Mouse (Mus musculus): ENCODE measurements around the gene Mthfr.

Gene Mthfr

DNA sequence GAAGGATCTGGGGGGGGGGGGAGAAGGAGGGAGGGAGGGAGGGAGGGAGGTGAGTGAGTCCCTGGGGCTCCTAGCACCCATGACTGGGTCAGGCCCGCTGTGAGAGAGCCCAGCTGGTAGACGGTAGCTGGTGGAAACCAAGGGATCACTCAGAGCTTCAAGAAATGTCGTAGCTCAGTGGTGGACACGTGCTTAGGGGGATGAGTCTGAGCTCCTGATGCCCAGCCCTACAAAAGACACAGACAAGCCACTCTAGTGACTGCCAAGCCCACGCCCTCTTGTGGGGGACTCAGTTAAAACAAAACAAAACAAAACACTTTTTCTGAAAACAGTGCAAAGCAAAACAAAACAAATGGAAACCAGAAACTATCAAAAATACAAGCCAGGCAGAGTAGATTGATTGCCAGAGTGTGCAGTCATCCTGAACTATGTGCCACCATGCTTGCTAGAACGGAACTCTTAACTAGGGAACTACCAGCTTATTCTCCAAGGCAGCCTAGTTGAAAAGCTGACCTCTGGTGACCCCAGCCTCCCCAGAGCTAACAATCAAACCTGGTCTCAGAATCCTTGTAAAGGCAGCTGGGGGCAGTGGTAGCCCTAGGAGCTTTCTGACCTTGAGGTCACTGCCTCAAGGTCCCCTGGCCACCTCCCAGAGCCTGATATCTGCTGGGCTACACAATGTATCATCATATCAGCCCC lies 27.0 kb downstream of the Mthfr start:
- no peak for DNase-seq (ENCODE audit: low read depth, low spot score)

- DNase-seq (ENCODE audit: low read depth, low spot score), result no peak
Measured at GRCm38 (mm10) chr4:148066401-148066744, 27.5 kb downstream of the Mthfr start.

DNA sequence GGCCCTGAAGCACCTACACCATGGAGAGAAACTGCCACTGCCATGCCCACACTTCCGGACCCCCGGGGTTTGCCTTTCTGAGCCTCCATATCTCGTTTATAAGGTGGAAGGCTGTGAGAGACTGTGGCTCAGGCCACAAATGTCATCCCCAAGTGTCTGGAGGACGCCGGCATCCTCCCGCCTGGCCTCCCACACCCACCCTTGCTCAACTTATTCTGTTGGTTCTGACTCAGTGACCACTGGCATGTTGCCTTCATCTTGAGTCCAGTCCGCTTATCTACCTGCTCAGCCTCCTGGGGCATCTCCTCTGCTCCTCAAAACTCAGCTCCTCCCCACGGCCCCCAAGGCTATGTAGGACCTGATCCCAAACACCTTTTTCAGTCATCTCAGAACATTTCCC lies 28.5 kb downstream of the Mthfr start:
- no peak for DNase-seq (ENCODE audit: low read depth, low spot score)

GRCm38 (mm10) chr4:148069602-148070218 lies 30.8 kb downstream of the Mthfr start:
- no peak for DNase-seq (ENCODE audit: low read depth, low spot score)

GRCm38 (mm10) chr4:148071508-148071907 lies 32.6 kb downstream of the Mthfr start:
- DNase-seq (ENCODE audit: low read depth, low spot score), result no peak

- DNase-seq (ENCODE audit: low read depth, low spot score), result no peak
Measured at GRCm38 (mm10) chr4:148074521-148075189, 35.8 kb downstream of the Mthfr start.

GRCm38 (mm10) chr4:148075259-148075658 lies 36.4 kb downstream of the Mthfr start:
- no peak for DNase-seq (ENCODE audit: low read depth, low spot score)

DNA sequence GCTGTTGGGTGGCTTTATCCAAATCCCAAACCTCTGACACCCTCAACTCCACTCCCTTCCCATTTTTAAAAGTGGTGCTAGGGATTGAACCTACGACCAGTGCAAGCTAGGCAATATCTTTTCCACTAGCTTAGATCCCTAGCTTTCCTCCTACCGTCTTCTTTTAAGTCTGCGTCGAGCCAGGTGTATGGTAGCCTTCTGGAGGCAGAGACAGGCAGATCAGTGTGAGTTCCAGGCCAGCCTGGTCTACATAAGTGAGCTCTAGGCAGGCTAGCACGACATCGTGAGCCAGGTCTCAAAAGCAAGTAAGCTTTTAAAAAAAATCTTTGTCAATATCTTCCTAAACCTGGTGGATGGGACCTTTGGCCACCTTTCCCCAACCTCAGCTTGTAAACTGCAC lies 37.0 kb downstream of the Mthfr start:
- DNase-seq (ENCODE audit: low read depth, low spot score), result no peak

- DNase-seq (ENCODE audit: low read depth, low spot score), result no peak
Measured at GRCm38 (mm10) chr4:148079212-148079611, 40.3 kb downstream of the Mthfr start.

DNA sequence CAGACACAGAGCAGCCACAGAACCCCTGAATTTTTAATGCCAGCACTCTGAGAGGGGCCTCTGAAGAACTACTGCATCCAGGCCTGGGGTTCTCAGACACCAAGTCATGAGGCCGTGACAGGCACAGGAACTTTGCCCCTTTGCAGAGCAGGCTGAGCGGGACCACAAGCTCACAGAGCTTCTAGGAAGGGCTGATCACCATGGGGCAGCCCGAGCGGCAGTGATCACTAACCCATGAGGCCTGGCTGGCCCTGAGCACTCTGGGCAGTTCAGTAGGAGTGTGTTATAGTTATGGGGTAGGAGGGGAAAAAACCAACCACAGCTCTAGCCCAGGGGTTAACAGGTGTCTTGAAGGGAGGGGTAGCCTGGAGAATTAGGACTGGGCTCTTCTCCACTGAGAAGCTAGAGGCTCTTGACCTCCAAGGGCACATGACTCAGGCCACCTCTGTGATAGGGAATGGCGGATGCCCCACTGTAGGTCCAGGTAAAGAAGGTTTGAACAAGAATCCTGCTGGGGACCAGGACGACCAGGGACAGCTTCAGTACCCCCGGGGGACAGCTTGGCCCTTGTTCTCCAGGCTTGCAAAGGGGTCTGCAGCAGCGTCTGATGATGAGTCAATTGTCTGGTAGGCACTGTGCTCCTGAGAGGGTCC lies 41.2 kb downstream of the Mthfr start:
- DNase-seq (ENCODE audit: low read depth, low spot score), result no peak

GRCm38 (mm10) chr4:148080597-148080973 lies 41.7 kb downstream of the Mthfr start:
- no peak for DNase-seq (ENCODE audit: low read depth, low spot score)

DNA sequence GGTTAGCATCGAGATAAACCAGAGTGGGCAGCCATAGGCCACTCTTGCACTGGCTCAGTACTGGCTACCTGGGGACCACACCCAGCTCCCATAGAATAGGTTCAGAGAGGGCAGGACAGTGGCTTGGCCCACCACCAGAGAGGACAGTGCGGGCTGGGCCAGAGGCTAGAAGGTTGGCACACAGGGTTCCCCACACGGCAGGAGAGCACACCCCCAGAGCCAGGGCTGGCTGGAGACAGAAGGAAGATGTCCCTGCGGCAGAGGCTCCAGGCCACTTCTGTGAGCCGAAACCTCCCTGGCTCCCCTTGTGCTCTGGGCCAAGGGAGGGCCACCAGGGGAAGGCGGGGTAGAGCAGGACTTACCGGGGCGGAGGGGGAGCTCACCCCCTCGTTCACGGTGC lies 42.3 kb downstream of the Mthfr start:
- no peak for DNase-seq (ENCODE audit: low read depth, low spot score)

GRCm38 (mm10) chr4:148082257-148083044 lies 43.6 kb downstream of the Mthfr start:
- peak; percentile 61 for DNase-seq (ENCODE audit: low read depth, low spot score)

DNA sequence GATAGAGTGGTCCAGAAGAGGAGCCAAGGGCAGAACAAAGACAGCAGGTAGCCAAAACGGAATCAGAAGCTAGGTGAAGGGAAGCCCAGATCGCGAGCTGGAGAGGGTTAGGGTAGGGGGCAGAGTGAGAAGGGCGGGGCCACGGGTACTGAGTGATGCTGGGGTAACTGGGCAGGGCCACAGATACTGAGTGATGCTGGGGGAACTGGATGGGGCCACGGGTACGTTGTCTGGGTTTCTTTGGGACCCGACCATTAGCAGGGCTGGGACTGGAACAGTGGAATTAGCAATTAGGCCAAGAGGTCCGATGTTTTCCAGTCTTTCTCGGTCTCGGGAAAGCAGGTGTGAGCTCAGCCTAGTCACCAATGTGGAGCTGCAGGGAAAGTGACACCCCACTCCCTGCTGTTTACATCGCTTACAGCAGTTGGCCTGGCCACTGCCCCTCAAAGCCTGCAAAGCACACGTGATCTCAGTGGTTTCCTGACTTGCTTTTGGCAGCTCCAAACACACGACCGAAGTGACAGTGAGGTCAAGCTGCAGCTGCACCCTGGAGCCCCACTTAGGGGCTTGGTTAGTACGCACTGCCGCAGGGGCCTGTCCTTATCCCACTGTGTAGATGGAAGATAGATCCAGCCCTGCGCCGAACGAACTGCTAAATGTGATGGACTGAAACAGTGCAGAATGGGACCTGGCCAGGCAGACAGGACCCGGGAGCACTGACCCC lies 44.5 kb downstream of the Mthfr start:
- no peak for DNase-seq (ENCODE audit: low read depth, low spot score)

DNA sequence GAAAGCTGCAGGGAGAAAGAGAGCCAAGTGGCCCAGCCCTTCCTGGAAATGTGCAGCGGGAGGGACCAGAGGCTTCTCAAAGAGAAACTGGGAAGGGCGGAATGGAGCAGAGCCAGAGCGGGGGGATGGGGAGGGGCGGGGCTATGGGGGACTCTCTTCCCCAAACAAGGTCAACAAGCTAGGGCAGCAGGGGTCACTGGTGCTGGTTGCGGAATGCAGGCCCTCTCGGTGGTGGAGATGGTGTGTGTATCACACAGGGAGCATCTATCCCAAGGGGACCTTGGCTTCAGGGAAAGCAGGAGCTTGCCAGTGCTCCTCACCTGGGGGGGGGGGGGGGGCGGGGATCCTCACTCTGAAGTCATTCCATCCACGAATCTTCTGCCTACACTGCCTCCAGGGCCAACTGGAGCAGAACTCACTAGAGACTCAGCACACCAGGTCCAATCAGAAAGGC lies 45.4 kb downstream of the Mthfr start:
- no peak for DNase-seq (ENCODE audit: low read depth, low spot score)

DNA sequence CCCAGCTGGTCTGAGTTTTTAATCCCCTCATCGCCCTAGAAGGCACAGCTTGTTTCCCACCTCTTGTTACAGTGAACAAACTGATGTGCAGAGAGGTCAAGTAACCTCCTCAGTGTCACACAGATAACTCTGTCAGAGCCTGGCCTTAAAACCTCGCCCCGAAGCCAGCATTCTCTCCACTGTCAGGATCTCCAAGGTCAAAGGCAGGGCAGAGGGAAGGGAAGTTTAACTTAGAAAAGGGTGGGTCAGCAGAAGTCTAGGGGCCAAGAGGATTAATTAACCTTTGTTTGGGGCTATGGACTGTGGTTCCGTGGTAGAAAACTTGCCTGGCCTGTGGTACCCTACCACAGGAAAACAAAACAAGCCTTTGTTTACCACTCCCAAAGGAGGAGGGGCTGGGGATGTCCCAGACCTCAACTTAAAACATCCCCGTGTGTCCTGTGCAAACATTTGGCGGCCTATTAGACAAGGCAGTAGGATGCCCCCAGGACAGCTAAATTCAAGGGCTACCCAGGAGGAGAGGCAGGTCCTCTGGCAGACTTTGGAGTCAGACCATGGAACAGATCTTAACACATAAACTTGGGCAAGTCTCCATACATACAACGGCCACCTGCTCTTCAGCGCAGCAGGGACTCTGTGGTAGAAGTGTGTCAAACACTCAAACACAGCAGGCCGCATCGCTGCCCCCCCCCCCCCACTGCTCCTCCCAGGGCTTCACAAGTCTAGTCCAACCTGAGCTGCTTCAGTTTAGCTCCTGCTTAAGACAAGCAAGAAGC lies 46.4 kb downstream of the Mthfr start:
- no peak for DNase-seq (ENCODE audit: low read depth, low spot score)

GRCm38 (mm10) chr4:148085907-148086305 lies 47.0 kb downstream of the Mthfr start:
- DNase-seq (ENCODE audit: low read depth, low spot score), result no peak

DNA sequence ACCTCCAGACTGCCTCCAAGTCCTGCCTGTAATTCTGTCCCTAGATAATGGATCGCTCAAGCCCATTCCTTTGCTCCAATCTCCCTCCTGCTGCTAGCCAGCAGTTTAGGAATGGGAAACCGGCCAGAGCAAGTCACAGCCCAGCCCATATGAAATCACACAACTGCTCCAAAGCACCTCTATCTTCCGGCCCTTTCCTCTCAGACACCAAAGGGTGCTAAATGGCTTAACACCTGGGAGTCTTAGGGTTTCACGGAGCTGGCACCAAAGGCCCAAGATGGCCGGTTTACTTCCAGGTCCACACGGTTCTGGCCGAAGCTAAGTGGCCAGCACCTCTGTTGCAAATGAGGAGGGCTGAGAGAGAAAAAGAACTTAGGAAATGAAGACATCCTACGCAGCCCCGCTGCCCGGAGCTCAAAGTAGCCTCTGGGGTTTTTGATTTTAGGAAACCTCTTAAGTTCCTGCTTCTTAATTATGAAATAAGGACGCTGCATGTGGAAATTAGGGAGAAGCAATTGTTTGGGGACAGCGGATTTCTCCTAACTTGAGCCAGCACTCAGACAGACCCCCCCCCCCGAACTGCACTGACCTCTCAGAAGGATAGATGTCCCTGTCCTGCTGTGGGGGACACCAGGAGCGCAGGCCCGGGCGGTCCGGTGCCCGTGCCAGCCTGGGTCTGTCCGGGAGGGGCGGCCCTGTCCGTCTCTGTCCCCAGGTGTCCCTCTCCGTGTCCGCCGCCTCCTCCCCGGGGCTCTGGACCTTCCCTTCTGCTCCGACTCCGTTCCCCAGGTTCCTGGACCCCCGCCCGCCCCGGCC lies 48.4 kb downstream of the Mthfr start:
- no peak for DNase-seq (ENCODE audit: low read depth, low spot score)

GRCm38 (mm10) chr4:148087907-148088527 lies 49.1 kb downstream of the Mthfr start, which contains the start of gene Agtrap:
Agtrap (minus strand) TSS chr4:148088031.
- DNase-seq (ENCODE audit: low read depth, low spot score), result peak; percentile 75
